Mouse (Mus musculus) urinary bladder, postnatal 14 days (tissue): ENCODE measurements around the gene Dnajc7.
A peak's percentile ranks its signal among the peaks of the same experiment; 100 is the strongest.
"Not testable (repeated sequence)": the region's sequence is repeated elsewhere in the genome, so short reads cannot be mapped to it uniquely, and the experiment has no call there.

Experiments used
- DNase-seq: peaks from one replicate; pipeline ENCODE4 v3.0.0; 2021; ENCODE audit warnings: low spot score

Gene Dnajc7

DNA sequence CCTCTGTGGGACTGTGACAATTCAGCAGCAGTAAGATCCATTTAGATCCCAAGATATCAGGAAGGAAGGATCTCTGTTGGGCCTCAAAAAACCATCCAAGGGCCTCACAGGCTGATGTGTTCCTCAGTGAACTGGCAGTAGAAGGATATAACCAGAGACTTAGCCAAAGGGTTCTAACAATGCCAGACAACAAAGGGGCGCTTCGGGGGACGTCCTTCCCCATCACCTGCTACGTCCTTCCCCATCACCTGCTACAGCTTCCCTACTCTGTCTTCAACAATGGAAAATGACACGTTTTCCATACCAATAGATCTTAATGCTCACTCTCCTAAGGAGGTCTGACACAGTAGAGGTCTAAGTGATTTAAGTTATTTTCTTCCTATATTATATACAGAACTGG lies 3.6 kb downstream of the Dnajc7 start:
- no peak for DNase-seq

DNA sequence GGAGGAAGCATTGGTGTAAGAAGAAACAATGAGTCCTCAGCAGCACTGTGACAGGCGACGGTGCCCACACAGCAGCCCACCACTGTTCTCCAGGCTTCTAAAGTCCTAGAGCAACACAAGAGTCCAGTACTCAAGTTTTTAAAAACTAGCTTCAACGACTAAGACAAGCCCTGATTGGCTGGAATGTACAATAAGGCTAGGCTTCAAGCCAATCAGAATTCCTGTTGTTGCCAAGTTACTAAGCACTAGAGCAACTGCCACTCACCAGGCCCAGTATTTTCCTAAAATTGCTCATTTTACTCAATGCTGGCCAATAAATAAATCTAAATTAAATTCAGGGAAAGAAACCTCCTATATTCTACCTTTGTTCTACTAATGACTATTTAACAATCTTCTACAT lies 6.7 kb downstream of the Dnajc7 start:
- DNase-seq: no peak

DNA sequence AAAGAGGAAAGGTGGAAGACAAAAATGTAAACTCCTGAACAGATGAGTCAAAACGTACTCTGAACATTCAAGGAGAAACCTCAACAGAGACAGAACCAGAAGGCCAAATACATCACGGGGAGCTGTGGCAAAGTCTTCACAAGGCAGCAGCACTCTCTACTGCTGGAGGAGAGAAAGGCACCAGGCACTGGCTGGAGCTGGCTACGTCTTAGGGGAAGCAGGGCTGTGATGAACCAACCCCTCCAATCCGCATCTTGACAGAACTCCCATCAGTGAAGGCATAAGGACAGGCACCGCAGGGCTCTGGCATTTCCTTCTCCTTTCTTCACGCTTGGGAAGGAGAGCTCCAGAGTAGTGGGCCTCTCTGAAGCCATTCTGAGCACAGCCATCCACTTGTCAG lies 8.3 kb downstream of the Dnajc7 start:
- no peak for DNase-seq

DNA sequence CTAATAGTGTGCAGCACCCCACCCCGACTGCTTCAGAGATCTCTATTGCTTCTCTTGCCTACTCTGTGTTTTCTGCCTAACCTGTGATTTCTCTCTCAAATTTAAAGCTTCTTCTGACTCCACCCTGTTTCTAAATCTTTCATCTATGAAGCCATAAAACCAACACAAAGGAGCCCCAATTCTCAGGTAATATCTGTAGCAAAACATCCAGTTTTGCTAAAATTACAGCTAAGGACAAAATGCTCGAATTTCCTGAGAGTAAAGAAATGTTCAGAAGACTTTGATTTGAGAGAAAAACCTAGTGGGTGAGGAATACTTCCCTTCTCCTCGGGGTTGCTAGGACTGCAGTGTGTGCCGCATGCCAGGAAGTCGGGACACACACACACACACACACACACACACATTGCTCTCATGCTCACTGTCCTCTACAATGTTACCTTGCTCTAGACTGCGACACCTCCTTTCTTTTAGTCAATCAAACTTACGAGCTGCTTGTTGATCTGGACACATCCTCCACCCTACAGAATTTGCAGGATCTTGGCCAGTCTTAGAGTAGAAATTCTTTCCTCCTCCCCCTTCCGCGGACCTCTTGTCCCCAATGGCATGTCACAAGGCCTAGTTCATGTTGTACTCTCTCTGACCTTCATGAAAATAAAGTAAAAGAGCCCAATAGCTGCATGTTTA lies 9.8 kb downstream of the Dnajc7 start:
- no peak for DNase-seq

DNA sequence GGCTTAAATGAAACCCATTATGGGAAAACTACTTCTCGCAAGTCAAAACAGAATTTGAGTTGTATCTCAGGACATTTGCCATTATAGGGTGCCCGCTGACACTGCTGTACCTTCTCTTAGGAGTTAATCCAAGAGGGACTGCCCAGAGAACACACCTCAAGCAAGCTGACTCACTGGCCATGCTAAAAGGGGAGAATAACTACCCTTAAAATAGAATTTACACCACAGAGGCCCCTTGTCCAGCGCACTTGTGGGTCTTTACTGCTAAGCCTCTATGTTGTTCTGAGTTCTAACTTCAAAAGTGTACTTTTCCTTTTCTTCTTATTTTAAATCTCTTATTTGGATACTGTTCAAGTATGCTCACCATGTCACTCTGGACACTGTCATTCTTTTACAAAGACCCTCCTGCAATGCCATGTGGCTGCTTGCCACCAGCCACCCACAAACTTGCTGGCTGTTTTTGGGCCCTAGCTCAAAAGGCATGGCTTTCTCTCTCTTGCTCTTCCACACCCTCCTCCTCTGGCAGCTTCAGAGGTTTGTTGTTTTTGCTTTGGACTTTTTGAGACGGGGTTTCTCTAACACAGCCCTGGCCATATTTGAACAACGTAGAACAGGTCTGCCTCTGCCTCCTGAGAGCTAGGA lies 10.5 kb downstream of the Dnajc7 start:
- DNase-seq: no peak

DNA sequence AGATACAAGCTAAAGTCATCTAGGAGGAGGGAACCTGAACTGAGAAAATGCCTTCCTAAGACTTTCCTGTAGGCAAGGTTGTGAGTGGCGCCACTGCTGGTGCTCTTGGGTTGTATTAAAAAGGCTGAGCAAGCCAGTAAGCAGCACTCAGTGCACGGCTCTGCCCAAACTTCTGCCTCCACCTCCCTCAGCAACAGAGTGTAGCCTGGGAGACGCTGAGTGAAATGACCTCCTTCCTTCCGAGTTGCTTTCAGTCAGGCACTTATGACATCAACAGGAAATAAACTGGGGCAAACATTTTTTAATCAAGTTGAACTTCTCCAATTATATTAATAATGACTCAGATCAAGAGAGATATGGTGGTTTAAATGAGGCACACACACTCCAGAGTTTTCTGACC lies 11.2 kb downstream of the Dnajc7 start:
- no peak for DNase-seq

DNA sequence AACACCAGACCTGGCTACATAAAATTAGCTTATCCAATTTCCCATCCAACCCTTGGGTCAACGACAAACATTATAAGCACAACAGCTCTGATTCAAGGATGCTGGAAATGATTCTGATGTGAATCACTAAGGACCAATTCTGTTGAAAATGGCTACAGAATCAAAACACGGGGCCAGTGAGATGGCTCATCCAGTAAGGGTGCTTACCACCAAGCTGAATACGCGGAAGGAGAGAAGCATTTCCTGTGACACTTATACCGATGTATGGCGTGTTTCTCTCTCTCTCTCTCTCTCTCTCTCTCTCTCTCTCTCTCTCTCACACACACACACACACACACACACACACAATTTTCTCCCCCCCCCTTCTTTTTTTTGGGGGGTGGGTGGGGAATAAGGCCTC lies 12.8 kb downstream of the Dnajc7 start:
- DNase-seq: no peak

DNA sequence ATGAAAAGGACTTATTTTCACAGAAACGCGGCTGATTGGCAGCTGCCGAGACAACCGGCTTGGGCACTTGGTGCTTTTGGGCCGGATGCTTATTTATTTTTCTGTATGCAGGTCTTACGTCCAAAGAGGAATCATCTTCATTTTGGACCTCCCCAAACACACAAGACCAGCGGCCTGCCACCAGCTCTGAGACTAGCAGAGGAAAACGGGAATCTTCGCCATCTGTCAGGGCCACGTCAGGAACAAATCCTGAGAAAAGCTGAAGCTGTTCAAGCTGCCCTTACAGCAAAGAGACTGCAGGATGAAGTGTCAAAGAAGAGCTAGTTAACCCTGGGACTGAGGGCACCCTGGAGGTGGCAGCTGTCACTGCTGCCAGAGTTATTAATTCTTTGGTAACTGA lies 14.5 kb downstream of the Dnajc7 start:
- no peak for DNase-seq

DNA sequence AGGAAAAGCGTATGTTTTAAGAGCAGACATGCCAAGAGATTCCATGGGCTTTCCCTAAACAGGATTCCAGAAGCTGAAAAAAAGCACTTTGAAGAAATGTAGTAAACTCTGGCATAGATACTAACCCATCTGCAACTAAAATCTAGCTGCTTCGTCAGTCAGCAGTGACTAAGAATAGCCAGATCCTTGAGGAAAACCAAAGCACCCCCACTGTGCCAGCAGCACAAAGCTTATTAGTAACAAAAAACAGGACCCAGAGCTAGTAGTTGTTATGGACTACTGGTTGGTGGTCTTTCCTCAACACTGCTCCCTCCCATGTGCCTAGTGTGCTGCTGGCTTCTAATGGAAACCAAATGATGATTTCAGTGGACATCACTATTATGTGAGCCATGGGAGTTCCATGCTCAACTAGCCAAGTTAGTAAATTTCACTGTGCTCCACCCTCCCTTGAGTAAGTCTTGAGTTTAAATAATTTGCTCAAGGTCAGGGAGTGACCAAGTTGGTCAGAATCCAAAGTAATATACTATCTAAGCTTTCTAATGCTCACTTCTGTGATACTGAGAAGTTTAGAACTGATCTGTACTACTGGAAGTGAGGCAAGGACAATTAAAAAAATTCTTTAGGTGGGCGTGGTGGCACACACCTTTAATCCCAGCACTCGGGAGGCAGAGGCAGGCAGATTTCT lies 15.5 kb downstream of the Dnajc7 start:
- no peak for DNase-seq

DNA sequence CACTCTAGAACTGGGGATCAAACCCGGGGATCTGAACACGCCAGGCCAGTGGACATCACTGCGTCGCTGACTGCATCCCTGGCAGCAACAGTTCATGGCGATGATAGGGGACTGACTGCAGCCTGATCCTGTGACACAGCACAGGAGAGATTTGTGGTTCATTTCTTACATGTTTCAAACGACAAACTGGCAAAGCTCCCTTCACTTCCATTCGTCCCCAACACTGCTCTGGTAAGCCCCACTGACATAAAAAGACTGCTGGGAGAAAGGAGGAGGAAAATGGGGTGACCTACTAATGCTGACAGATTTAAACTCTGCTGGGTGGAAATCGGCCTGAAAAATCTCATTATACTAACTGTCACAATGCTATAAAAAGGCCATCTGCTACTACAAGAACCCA lies 16.2 kb downstream of the Dnajc7 start:
- DNase-seq: no peak

DNA sequence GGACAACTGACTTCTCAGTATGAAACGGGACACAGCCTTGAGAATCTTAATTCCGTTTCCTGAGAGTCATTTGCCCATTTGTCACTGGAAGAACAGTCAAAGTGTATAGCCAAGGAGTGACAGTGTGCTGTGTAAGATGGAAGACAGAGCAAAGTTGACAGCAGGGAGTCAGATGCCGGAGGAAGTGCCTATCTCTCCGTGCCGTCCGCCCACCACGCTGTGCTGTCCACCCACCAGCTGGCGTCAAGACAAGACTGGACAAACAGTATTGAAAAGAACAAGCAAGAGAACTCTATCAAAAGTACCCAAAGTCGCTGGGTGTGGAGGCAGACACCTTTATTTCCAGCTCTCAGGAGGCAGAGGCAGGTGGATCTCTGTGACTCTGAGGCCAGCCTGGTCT lies 16.8 kb downstream of the Dnajc7 start:
- DNase-seq: no peak

DNA sequence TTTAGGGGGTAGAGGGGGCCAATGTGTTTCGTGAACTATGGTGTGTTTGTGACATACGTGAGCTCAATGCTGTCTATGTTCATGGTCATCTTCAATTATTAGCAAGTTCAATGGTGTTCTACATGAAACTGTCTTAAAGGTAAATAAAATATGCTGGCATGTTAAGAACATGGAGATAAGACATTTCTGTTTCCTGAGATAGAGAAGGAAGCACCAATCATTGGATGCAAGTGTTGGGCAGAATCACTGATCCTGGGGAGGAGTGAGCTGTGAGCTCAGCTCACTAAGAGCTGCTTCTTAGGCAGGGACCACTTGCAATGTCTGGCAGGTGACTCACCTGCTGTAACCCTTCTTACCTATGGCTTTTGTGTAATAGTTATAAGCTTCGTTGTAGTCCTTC lies 18.6 kb downstream of the Dnajc7 start:
- DNase-seq: no peak

DNA sequence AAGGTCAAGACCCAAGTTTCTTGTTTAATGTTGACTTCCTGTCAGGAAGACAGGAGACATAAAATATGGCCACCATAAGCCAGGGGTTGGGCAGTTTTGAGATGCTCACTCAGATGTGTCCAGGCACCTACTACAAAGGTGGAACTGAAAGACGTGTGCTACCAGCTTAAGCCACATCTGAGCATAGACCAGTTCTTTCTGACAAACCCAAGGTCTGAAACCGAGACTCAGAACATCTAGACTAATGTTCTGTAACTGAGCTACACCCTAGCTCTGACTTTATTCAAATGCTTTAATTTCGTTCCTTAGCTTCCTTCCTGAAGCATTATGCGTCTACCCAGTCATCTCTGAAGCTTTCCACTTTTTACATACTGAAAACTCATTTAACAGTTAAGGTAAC lies 21.9 kb downstream of the Dnajc7 start:
- DNase-seq: no peak

DNA sequence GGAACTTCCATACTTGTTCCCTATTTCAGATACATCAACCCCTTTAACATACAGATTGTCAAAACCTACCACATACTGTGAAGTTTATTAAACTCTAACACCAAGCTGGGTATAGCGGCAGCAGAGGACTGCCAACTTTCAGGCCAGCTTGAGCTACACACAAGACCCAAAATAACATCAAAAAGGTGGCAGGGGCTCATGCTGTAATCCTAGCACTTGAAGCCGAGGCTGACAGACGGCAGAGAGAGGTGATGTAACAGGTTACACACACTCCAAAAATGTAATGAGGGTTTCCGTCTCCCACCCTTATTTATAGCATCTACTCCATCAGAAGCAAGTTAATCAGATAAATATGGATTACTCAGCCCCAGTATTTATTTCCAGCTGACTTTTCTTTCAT lies 24.4 kb downstream of the Dnajc7 start:
- DNase-seq: no peak

DNA sequence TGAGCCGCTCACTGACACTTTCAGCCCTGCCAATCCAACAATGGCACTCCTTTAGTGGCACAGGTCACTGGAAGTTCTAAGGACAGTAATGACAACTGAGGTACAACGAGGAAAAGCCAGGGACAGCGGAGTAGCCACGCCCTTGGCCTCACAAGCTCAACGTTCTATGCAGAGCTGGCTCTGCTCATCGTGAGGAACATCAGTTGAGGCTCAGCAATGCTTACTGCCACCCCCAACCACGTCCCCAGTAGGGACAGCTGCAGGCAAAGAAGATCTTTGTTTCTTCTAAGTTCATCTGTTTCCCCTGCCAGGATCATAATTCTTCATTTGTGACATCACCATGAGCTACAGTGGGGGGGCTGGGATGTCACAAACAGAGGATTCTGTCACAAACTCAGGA lies 25.4 kb downstream of the Dnajc7 start:
- no peak for DNase-seq

DNA sequence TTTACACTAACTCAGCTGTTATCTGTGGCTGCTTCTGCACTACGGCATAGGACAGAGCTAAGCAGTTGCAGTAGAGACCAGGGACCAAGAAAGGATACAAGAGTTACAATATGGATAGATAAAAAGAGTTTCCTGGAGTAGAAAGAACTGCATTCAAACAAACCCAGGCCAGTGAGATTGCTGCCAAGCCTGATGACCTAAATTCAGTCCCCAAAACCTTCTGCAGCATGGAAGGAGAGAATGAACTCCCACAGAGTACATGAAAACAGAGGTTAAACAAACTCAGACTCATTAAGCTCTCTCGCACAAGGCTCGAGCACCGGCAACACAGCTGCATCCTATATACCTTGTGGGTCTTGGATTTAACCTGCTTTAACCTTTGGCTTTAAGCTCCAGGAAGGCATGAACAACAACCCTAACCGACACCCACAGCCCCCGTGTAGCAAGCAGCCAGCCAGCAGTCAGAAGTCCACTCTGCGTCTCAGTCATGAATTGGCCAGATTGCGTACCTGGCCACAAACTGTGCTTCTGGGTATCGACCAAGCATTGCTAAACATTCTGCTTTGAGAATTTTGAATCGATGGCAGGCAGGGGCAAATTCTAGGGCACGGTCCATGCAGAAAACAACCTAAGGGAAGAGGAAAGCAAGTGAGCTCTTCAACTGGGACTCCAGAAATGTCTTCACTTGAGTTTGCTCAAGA lies 27.5 kb downstream of the Dnajc7 start:
- no peak for DNase-seq

DNA sequence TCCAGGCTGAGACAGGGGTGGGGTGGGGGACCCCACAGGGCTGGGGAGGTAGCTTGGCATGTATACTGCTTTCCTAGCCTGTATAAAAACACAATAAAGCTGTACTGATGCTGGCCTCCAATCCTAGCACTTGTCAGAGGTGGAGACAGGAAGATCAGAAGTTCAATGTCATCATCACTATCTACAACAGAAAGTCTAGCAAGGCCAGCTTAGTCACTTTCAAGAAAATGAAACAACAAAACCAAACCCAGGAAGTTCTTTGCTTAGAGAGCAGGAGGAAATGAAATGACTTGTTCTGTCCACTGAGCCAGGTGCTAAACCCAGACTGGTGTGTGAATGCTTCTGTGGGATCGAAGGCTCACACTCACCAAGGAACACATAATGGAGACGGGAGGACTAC lies 31.5 kb downstream of the Dnajc7 start:
- DNase-seq: no peak

DNA sequence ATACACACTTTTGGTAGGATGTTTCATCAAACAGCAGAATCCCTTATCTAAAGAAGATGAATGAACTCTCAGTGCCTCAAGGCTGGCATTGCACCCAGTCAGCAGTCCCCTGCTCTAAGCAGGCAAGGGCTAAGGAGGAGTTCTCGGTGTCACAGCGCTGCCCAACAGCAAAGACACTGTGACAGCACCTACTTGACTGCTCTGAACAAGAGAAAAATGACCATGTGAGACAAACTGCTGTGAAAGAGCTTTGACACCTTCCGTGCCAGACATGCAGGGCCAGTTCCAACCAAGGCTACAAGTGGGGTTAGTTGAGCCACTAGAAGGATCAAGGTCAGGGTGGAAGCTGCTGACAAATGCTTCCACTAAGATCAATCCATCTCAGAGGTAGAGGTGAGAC lies 34.8 kb downstream of the Dnajc7 start:
- no peak for DNase-seq

DNA sequence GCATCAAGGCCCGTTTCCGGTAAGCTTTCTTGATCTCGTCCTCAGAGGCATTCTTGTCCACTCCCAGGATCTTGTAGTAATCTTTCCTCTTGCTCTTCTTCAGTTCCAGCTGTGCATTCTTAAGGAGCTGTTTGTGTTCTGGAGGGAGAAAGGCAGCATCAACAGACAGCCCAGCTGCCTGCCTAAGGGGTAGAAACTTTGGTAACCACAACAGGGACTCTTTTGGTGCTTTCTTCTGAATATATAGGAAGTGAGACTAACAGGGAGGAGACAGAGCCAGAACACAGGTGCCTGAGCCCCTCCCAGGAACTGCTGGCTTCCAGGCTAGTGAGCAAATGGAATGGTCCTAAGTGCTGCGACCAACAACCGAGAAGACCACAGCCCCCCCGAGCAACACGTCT lies 35.4 kb downstream of the Dnajc7 start:
- no peak for DNase-seq

DNA sequence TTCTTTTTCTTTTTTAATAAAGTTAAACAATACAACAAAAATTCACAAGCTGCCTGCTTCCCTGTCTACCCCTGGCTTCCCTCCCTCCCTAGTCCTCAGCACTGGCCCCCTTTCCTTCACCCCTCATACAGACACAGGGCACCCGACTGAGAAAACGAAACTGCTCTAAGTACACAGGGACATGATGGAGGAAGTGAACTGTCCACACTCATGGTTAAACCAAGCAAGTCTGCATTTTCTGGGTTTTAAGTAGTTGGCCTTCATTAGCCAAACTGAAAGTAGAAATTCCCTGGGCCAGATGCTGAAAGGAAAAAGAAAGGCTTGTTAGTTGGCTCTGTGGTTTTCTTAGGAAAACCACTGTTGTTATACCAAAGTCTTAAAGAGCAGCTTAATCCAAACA lies 37.1 kb downstream of the Dnajc7 start:
- DNase-seq: no peak

DNA sequence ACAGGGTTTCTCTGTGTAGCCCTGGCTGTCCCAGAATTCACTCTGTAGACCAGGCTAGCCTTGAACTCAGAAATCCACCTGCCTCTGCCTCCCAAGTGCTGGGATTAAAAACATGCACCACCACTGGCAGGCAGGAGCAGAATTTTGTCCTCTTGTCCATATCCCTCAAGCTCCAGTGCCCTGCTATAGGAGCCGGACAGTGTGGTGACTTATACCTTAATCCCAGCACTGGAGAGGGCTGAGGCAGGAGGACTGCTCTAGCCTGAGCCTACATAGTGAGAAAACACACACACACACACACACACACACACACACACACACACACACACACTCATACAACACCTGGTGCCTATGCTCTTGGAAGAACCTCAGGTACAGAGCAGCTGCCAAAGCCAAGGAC lies 37.6 kb downstream of the Dnajc7 start:
- DNase-seq: not testable (repeated sequence)

DNA sequence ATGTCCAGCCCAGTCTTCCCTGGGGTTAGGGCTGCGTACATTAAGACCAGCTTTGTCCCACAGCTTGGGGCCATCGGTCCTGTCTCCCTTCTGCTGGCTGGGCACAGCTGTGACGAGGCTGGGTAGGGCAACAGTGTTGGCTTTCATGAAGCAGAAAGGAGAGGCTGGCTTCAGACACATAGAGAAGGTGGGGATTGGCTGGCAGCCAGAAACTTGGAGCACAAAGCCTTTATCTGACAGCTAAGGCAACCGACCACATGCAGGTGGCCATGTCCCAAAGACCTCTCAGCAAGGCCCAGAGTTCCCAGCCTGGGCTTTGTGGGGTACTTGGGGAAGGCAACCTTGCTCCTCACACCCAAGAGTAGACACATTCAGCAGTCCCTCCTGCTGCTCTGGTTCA lies 38.2 kb downstream of the Dnajc7 start:
- peak; percentile 32 for DNase-seq

DNA sequence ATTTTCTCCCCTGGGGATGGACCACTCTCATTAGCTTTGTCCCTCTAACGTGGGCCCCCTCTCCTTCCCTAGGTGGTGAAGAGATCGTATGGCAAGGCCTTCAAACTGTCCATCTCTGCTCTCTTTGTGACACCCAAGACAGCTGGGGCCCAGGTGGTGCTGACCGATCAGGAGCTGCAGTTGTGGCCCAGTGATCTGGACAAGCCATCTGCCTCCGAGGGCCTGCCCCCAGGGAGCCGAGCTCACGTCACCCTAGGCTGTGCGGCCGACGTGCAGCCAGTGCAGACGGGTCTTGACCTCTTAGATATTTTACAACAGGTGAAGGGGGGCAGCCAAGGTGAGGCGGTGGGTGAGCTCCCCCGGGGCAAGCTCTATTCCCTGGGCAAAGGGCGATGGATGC lies 39.7 kb downstream of the Dnajc7 start:
- no peak for DNase-seq
